Mouse (Mus musculus) neural tube, embryonic 14.5 days (tissue): ENCODE measurements around the gene Gm17087. TPM values are rescaled to one million over a fixed set of nuclear protein-coding genes. Genes with fewer than 3 reads are reported as not detected.

ENCODE experiments used
- polyA plus RNA-seq: library from polyadenylated mRNA; unstranded; fragments of >200 nt; fragmentation: Nextera tagmentation; extraction: Ambion mirVana; gene quantifications from 2 replicates; pipeline ENCODE4 v1.2.1, GENCODE M21; 2014

The Gm17087 gene
- polyA plus RNA-seq, 1 experiment from 2014 or later = not detected

Other genes starting within 250 kb of the Gm17087 start
- 17.0 and 20.6 TPM in 2 replicates for gene Prr18, start 229.5 kb downstream of the Gm17087 start, polyA plus RNA-seq
- gene T2, start 211.0 kb downstream of the Gm17087 start, polyA plus RNA-seq = 0.81 and 0.96 TPM in 2 replicates
- gene T, start 132.5 kb downstream of the Gm17087 start, polyA plus RNA-seq = 0.37 and 0.44 TPM in 2 replicates
- gene Pde10a, start 41.6 kb downstream of the Gm17087 start, polyA plus RNA-seq = 16.2 and 17.0 TPM in 2 replicates